ENCODE assay signal across 9 mouse cellular contexts in the genomic region with DNA sequence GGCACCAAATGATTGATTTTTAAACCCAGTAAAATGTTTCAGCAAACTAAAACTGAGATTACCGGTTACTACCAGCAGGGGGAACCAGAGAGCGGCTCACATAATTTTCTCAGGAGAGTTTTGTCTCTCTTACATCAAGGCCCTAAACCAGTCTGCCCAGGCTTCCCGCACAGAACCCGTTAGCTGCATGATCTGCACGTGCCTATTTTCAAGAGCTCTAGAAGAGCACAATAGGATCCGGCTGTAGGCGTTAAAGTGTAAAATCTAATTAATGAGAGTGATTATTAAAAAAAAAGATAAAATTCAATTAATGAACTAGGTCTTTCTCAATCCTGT. TPM values are rescaled to one million over a fixed set of nuclear protein-coding genes. Genes with fewer than 3 reads are reported as not detected.
DNase-seq lines count a peak whose midpoint lies in the region; ATAC-seq and TF ChIP-seq lines count a peak whose summit lies in the region.
"Had no signal": no experiment of that assay in that cellular context is flagged by ENCODE, and none has a peak within 500 bp of the region (broad histone marks: within the 10 kb centered on the region; RNA-seq: fewer than 3 reads in every experiment).

No protein-coding gene starts in this region.

- no peak for TF ChIP-seq POLR2A in spleen, adult 2 months (IDR thresholded peaks at IDR 0.05; ENCODE audit: low read depth, low read length)

- DNase-seq in spleen, adult 2 months (ENCODE audit: low read depth in 1 of 2, low spot score in 2 of 2), result peak in 1 of 2 experiments; percentile 16
- no peak for DNase-seq in spleen, adult 12 weeks (ENCODE audit: low spot score)
- peak; percentile 63 for DNase-seq in cerebellum, adult 9-10 months
- DNase-seq in frontal cortex, postnatal 36 days (ENCODE audit: low spot score in 2 of 2), result peak; percentile 56 to 71
- DNase-seq in kidney, adult 18-20 months, result peak; percentile 71
- peak; percentile 85 for DNase-seq in limb, embryonic 11.5 days (ENCODE audit: low spot score)
- DNase-seq in midbrain, postnatal 0 days (ENCODE audit: low spot score), result peak; percentile 72
- DNase-seq in thymus, postnatal 0 days (ENCODE audit: low spot score), result peak; percentile 34

- H3K9ac ChIP-seq in limb, embryonic 11.5 days (ENCODE audit: low read length), result no peak overlapping the region
- no peak overlapping the region for H3K9ac ChIP-seq in midbrain, postnatal 0 days (replicated peaks; ENCODE audit: low read length, poor library complexity, severe bottlenecking)
- H3K9ac ChIP-seq: embryonic facial prominence, embryonic 12.5 days had no signal

- no peaks in the 10 kb centered on the region for H3K36me3 ChIP-seq in spleen, adult 2 months (ENCODE audit: control insufficient read depth, insufficient read depth, low read length)
- no peaks in the 10 kb centered on the region for H3K36me3 ChIP-seq in limb, embryonic 11.5 days (ENCODE audit: control insufficient read depth, insufficient read depth, low read length)
- H3K36me3 ChIP-seq in midbrain, postnatal 0 days (ENCODE audit: insufficient read depth, low read length), result no peaks in the 10 kb centered on the region
- H3K36me3 ChIP-seq: embryonic facial prominence, embryonic 12.5 days had no signal

- peak; percentile 19; the same call in 1 of the 2 replicates for TF ChIP-seq CTCF in spleen, adult 2 months (IDR thresholded peaks at IDR 0.05; ENCODE audit: extremely low read depth, insufficient read depth, insufficient read length, insufficient replicate concordance)
- TF ChIP-seq CTCF in midbrain, postnatal 0 days (IDR thresholded peaks at IDR 0.05), result peak; percentile 84

- peak; percentile 76; the same call in 1 of the 2 replicates for ATAC-seq in limb, embryonic 11.5 days (ENCODE audit: insufficient number of reproducible peaks, low FRiP score, low TSS enrichment, low read depth)
- no peak for ATAC-seq in midbrain, postnatal 0 days (ENCODE audit: low FRiP score)

- WGBS in spleen, adult 2 months, result 9% methylated on average over 7 of the region's 7 CpGs
- 8% methylated on average over 7 of the region's 7 CpGs for WGBS in limb, embryonic 11.5 days
- 5% methylated on average over 7 of the region's 7 CpGs for WGBS in midbrain, postnatal 0 days

- no peaks in the 10 kb centered on the region for H3K27me3 ChIP-seq in spleen, adult 2 months (ENCODE audit: control insufficient read depth, insufficient read depth, low read length)
- no peaks in the 10 kb centered on the region for H3K27me3 ChIP-seq in limb, embryonic 11.5 days (ENCODE audit: control insufficient read depth, insufficient read depth, low read length)
- H3K27me3 ChIP-seq in midbrain, postnatal 0 days (ENCODE audit: insufficient read depth, low read length), result no peaks in the 10 kb centered on the region
- H3K27me3 ChIP-seq: embryonic facial prominence, embryonic 12.5 days had no signal

- no peak overlapping the region for H3K27ac ChIP-seq in spleen, adult 2 months (ENCODE audit: insufficient read depth, low read length)
- no peak overlapping the region for H3K27ac ChIP-seq in limb, embryonic 11.5 days (replicated peaks; ENCODE audit: low read depth, low read length)
- H3K27ac ChIP-seq in midbrain, postnatal 0 days (ENCODE audit: low read depth, low read length), result no peak overlapping the region
- H3K27ac ChIP-seq: embryonic facial prominence, embryonic 12.5 days had no signal

- H3K4me3 ChIP-seq in spleen, adult 2 months (ENCODE audit: extremely low read depth, insufficient read depth, insufficient read length), result no peak overlapping the region
- no peak overlapping the region for H3K4me3 ChIP-seq in limb, embryonic 11.5 days (ENCODE audit: low read depth, low read length)
- H3K4me3 ChIP-seq in midbrain, postnatal 0 days (ENCODE audit: low read depth, low read length), result no peak overlapping the region
- H3K4me3 ChIP-seq: embryonic facial prominence, embryonic 12.5 days had no signal

- H3K9me3 ChIP-seq in limb, embryonic 11.5 days (ENCODE audit: control insufficient read depth, low read length), result no peaks in the 10 kb centered on the region
- no peaks in the 10 kb centered on the region for H3K9me3 ChIP-seq in midbrain, postnatal 0 days (ENCODE audit: low read length)
- H3K9me3 ChIP-seq: embryonic facial prominence, embryonic 12.5 days had no signal

- H3K4me1 ChIP-seq in spleen, adult 2 months (ENCODE audit: control insufficient read depth, insufficient read depth, insufficient read length), result no peaks in the 10 kb centered on the region
- no peaks in the 10 kb centered on the region for H3K4me1 ChIP-seq in limb, embryonic 11.5 days (ENCODE audit: control insufficient read depth, insufficient read depth, low read length)
- H3K4me1 ChIP-seq in midbrain, postnatal 0 days (ENCODE audit: insufficient read depth, low read length), result no peaks in the 10 kb centered on the region
- H3K4me1 ChIP-seq: embryonic facial prominence, embryonic 12.5 days had no signal

- no peak overlapping the region for H3K4me2 ChIP-seq in limb, embryonic 11.5 days (ENCODE audit: low read depth, severe bottlenecking)
- H3K4me2 ChIP-seq in midbrain, postnatal 0 days (ENCODE audit: low read depth, low read length, poor library complexity, severe bottlenecking), result no peak overlapping the region
- H3K4me2 ChIP-seq: embryonic facial prominence, embryonic 12.5 days had no signal

RNA-seq across cellular contexts. Expression of a gene that starts 57.3 kb away (rescaled TPM):
- polyA plus RNA-seq in spleen, adult 2 months (2012; rRNA removed), result 0.89 and 1.4 TPM in 2 replicates
- 44.4 and 47.7 TPM in 2 replicates for polyA plus RNA-seq in limb, embryonic 11.5 days (2014; fragmentation: Nextera tagmentation; extraction: Ambion mirVana)
- 22.5 and 30.2 TPM in 2 replicates for total RNA-seq in midbrain, postnatal 0 days (2014; rRNA removed)
- polyA plus RNA-seq in midbrain, postnatal 0 days (2015; fragmentation: Nextera tagmentation; extraction: Ambion mirVana), result 50.0 and 54.7 TPM in 2 replicates
- 10.4 and 11.4 TPM in 2 replicates for polyA plus RNA-seq in thymus, postnatal 0 days (2015; fragmentation: Nextera tagmentation; extraction: Ambion mirVana)
